Mouse (Mus musculus) forebrain, embryonic 12.5 days (tissue): ENCODE measurements around the gene Polr2e. TPM values are rescaled to one million over a fixed set of nuclear protein-coding genes. Genes with fewer than 3 reads are reported as not detected.

Experiments
- ATAC-seq: fragments of 200-750 bp; cut with Nextera tagmentation; 2 replicates; pipeline ENCODE4 v1.8.0; 2017; ENCODE audit warnings: moderate TSS enrichment; ENCODE audit not compliant: low FRiP score
- H3K27ac ChIP-seq: fragments of 300-500 bp; sonication (generic); 2 replicates; pipeline ENCODE4 v1.5.1; 2016; ENCODE audit warnings: mild to moderate bottlenecking
- H3K27me3 ChIP-seq: fragments of 300-500 bp; sonication (generic); 2 replicates; pipeline ENCODE4 v1.6.1; 2016; ENCODE audit warnings: mild to moderate bottlenecking
- H3K36me3 ChIP-seq: fragments of 300-500 bp; sonication (generic); replicated peaks from 2 replicates; pipeline ENCODE4 v1.6.1; 2016; ENCODE audit warnings: mild to moderate bottlenecking
- H3K4me1 ChIP-seq: fragments of 300-500 bp; sonication (generic); 2 replicates; pipeline ENCODE4 v1.6.1; 2016
- H3K4me2 ChIP-seq: fragments of 300-500 bp; sonication (generic); 2 replicates; pipeline ENCODE4 v1.6.1; 2016; ENCODE audit warnings: mild to moderate bottlenecking, moderate library complexity
- H3K4me3 ChIP-seq: fragments of 300-500 bp; sonication (generic); replicated peaks from 2 replicates; pipeline ENCODE4 v1.5.1; 2016; ENCODE audit warnings: mild to moderate bottlenecking
- H3K9ac ChIP-seq: fragments of 300-500 bp; sonication (generic); 2 replicates; pipeline ENCODE4 v1.6.1; 2016; ENCODE audit warnings: mild to moderate bottlenecking
- H3K9me3 ChIP-seq: fragments of 300-500 bp; sonication (generic); 2 replicates; pipeline ENCODE4 v1.6.1; 2016
- WGBS: fragments of 180-500 bp; shearing (Covaris S2); methylation state at CpG from one replicate; pipeline ENCODE4 v1.1.7; 2016; 5-methylcytosine and 5-hydroxymethylcytosine counted together
- polyA plus RNA-seq: library from polyadenylated mRNA; unstranded; fragments of >200 nt; fragmentation: Nextera tagmentation; extraction: Ambion mirVana; gene quantifications from 2 replicates; pipeline ENCODE4 v1.2.1, GENCODE M21; 2016

The Polr2e gene
- polyA plus RNA-seq, 1 experiment from 2014 or later: 183 TPM

- Histone ChIP-seq H3K9me3 (no peaks in the 10 kb centered on the region), H3K4me2 (no peak overlapping the region), H3K36me3 (no peaks in the 10 kb centered on the region; the same call in 1 of the 2 replicates), H3K4me1 (peaks cover 6% of the 10 kb centered on the region; the same call in 1 of the 2 replicates), H3K27me3 (peaks cover 72% of the 10 kb centered on the region), H3K27ac (no peak overlapping the region), H3K9ac (no peak overlapping the region), H3K4me3 (no peak overlapping the region)
- ATAC-seq: no peak
- 65% methylated on average over 9 of the region's 9 CpGs for WGBS
Measured at GRCm38 (mm10) chr10:80003374-80004232, 36.0 kb downstream of the Polr2e start.

- Histone ChIP-seq H3K4me3 (no peak overlapping the region), H3K27ac (no peak overlapping the region), H3K36me3 (no peaks in the 10 kb centered on the region), H3K27me3 (peaks cover 80% of the 10 kb centered on the region), H3K4me1 (peaks cover 13% of the 10 kb centered on the region), H3K9ac (no peak overlapping the region), H3K4me2 (no peak overlapping the region), H3K9me3 (no peaks in the 10 kb centered on the region)
- 18% methylated on average over 21 of the region's 21 CpGs for WGBS
- ATAC-seq: no peak
Measured at GRCm38 (mm10) chr10:80002829-80003228, 36.8 kb downstream of the Polr2e start.

- H3K4me3 ChIP-seq: no peak overlapping the region
- H3K4me2 ChIP-seq: no peak overlapping the region
- WGBS: 72% methylated on average over 9 of the region's 9 CpGs
- ATAC-seq: no peak
- no peak overlapping the region for H3K9ac ChIP-seq
- H3K36me3 ChIP-seq: no peaks in the 10 kb centered on the region
- no peak overlapping the region for H3K27ac ChIP-seq
- H3K9me3 ChIP-seq: no peaks in the 10 kb centered on the region
- peaks cover 76% of the 10 kb centered on the region for H3K27me3 ChIP-seq
- peaks cover 22% of the 10 kb centered on the region for H3K4me1 ChIP-seq
Measured at GRCm38 (mm10) chr10:80001945-80002344, 37.6 kb downstream of the Polr2e start.

GRCm38 (mm10) chr10:79997819-79998218 is 41.8 kb downstream of the Polr2e start:
- H3K27ac ChIP-seq: no peak overlapping the region
- H3K9me3 ChIP-seq: no peaks in the 10 kb centered on the region
- H3K27me3 ChIP-seq: peaks cover 50% of the 10 kb centered on the region
- H3K4me3 ChIP-seq: peak overlapping the region; percentile 47
- H3K4me1 ChIP-seq: peaks cover 21% of the 10 kb centered on the region
- 0 out of 2 replicates have a peak, but pooled peaks have one; percentile 28 for ATAC-seq
- peak overlapping the region; percentile 76 for H3K4me2 ChIP-seq
- peak overlapping the region; percentile 50 for H3K9ac ChIP-seq
- H3K36me3 ChIP-seq: no peaks in the 10 kb centered on the region
- WGBS: 6% methylated on average over 15 of the region's 15 CpGs

GRCm38 (mm10) chr10:79997034-79997760 is 42.4 kb downstream of the Polr2e start:
- Histone ChIP-seq H3K9me3 (no peaks in the 10 kb centered on the region), H3K9ac (peak overlapping the region; percentile 50), H3K36me3 (no peaks in the 10 kb centered on the region), H3K27ac (peak overlapping the region; percentile 60), H3K27me3 (peaks cover 43% of the 10 kb centered on the region), H3K4me2 (peak overlapping the region; percentile 76), H3K4me3 (peak overlapping the region; percentile 47), H3K4me1 (peaks cover 21% of the 10 kb centered on the region)
- 0% methylated on average over 35 of the region's 35 CpGs for WGBS
- peak; percentile 82 for ATAC-seq

GRCm38 (mm10) chr10:79996272-79997033 is 43.1 kb downstream of the Polr2e start, which contains the start of gene Abca7:
Gene Abca7 (plus strand): TSS chr10:79996494.
- H3K4me3 ChIP-seq: peak within 1 kb of the TSS; percentile 47
- H3K9ac ChIP-seq: peak within 1 kb of the TSS; percentile 50
- under 1% methylated on average over 34 of the region's 34 CpGs for WGBS
- peaks cover 3% of the 10 kb centered on the region; the same call in 1 of the 2 replicates for H3K9me3 ChIP-seq
- H3K4me1 ChIP-seq: peaks cover 21% of the 10 kb centered on the region
- ATAC-seq: peak; percentile 90
- no peaks in the 10 kb centered on the region for H3K36me3 ChIP-seq
- peak within 1 kb of the TSS; percentile 76 for H3K4me2 ChIP-seq
- H3K27ac ChIP-seq: peak within 1 kb of the TSS; percentile 67
- H3K27me3 ChIP-seq: peaks cover 36% of the 10 kb centered on the region

- no peak overlapping the region for H3K27ac ChIP-seq
Measured at GRCm38 (mm10) chr10:79995636-79996035, 44.0 kb downstream of the Polr2e start.

GRCm38 (mm10) chr10:79994397-79995115 is 45.0 kb downstream of the Polr2e start:
- Histone ChIP-seq H3K27me3 (peaks cover 36% of the 10 kb centered on the region), H3K9ac (no peak overlapping the region), H3K27ac (no peak overlapping the region), H3K4me2 (no peak overlapping the region), H3K9me3 (peaks cover 3% of the 10 kb centered on the region; the same call in 1 of the 2 replicates), H3K4me1 (peaks cover 25% of the 10 kb centered on the region), H3K4me3 (no peak overlapping the region), H3K36me3 (no peaks in the 10 kb centered on the region)
- 92% methylated on average over 16 of the region's 16 CpGs for WGBS
- ATAC-seq: no peak

More at GRCm38 (mm10) chr10:79995636-79996035, 44.0 kb downstream of the Polr2e start:
- no peak for ATAC-seq
- H3K4me2 ChIP-seq: peak overlapping the region; percentile 76; the same call in 1 of the 2 replicates
- no peak overlapping the region for H3K9ac ChIP-seq
- H3K4me3 ChIP-seq: no peak overlapping the region
- peaks cover 3% of the 10 kb centered on the region; the same call in 1 of the 2 replicates for H3K9me3 ChIP-seq
- H3K27me3 ChIP-seq: peaks cover 36% of the 10 kb centered on the region
- no peaks in the 10 kb centered on the region for H3K36me3 ChIP-seq
- WGBS: 91% methylated on average over 1 of the region's 1 CpGs
- H3K4me1 ChIP-seq: peaks cover 21% of the 10 kb centered on the region

GRCm38 (mm10) chr10:79991548-79991947 is 48.0 kb downstream of the Polr2e start:
- WGBS: 82% methylated on average over 6 of the region's 6 CpGs
- ATAC-seq: no peak
- H3K9me3 ChIP-seq: peaks cover 3% of the 10 kb centered on the region; the same call in 1 of the 2 replicates
- H3K4me2 ChIP-seq: no peak overlapping the region
- H3K27me3 ChIP-seq: peaks cover 48% of the 10 kb centered on the region
- peaks cover 28% of the 10 kb centered on the region for H3K4me1 ChIP-seq
- H3K27ac ChIP-seq: no peak overlapping the region
- H3K4me3 ChIP-seq: no peak overlapping the region
- H3K9ac ChIP-seq: no peak overlapping the region
- no peaks in the 10 kb centered on the region for H3K36me3 ChIP-seq

- H3K4me2 ChIP-seq: no peak overlapping the region
- peaks cover 32% of the 10 kb centered on the region for H3K4me1 ChIP-seq
- peaks cover 3% of the 10 kb centered on the region; the same call in 1 of the 2 replicates for H3K9me3 ChIP-seq
- H3K36me3 ChIP-seq: no peaks in the 10 kb centered on the region
- no peak for ATAC-seq
- 50% methylated on average over 12 of the region's 12 CpGs for WGBS
- H3K4me3 ChIP-seq: 0 out of 2 replicates have a peak overlapping the region, but pooled peaks have one; percentile 5
- no peak overlapping the region for H3K27ac ChIP-seq
- peaks cover 49% of the 10 kb centered on the region for H3K27me3 ChIP-seq
- H3K9ac ChIP-seq: no peak overlapping the region
Measured at GRCm38 (mm10) chr10:79991099-79991498, 48.5 kb downstream of the Polr2e start.

- no peak for ATAC-seq
- Histone ChIP-seq H3K9ac (peak overlapping the region; percentile 29; the same call in 1 of the 2 replicates), H3K4me2 (peak overlapping the region; percentile 54), H3K36me3 (no peaks in the 10 kb centered on the region), H3K9me3 (peaks cover 3% of the 10 kb centered on the region; the same call in 1 of the 2 replicates), H3K27ac (no peak overlapping the region), H3K4me3 (peak overlapping the region; percentile 41), H3K27me3 (peaks cover 49% of the 10 kb centered on the region), H3K4me1 (peaks cover 38% of the 10 kb centered on the region)
- 21% methylated on average over 15 of the region's 15 CpGs for WGBS
Measured at GRCm38 (mm10) chr10:79989870-79990269, 49.7 kb downstream of the Polr2e start.
